Mouse (Mus musculus) stomach, postnatal 0 days (tissue): ENCODE measurements at regions not wholly inside any gene's neighbourhood (a gene's known extent, or its start where the extent isn't known, plus 50 kb on each side); places are given as distances from the start of the nearest gene placed in this dataset.

Experiments
- ATAC-seq: fragments of 200-750 bp; cut with Nextera tagmentation; 2 replicates; pipeline ENCODE4 v1.8.0; 2017; ENCODE audit not compliant: low FRiP score, low TSS enrichment
- DNase-seq: peaks from one replicate; pipeline ENCODE4 v3.0.0-alpha.2; 2016; ENCODE audit warnings: low spot score
- H3K27ac ChIP-seq: fragments of 300-500 bp; sonication (generic); replicated peaks from 2 replicates; pipeline ENCODE4 v1.5.1; 2014; ENCODE audit warnings: mild to moderate bottlenecking, control low read depth
- H3K27me3 ChIP-seq: fragments of 300-500 bp; sonication (generic); 2 replicates; pipeline ENCODE4 v1.6.1; 2014; ENCODE audit warnings: low read length; ENCODE audit not compliant: control insufficient read depth, insufficient read depth
- H3K36me3 ChIP-seq: fragments of 300-500 bp; sonication (generic); 2 replicates; pipeline ENCODE4 v1.6.1; 2014; ENCODE audit warnings: low read length, mixed read lengths; ENCODE audit not compliant: control insufficient read depth, insufficient read depth
- H3K4me1 ChIP-seq: fragments of 300-500 bp; sonication (generic); replicated peaks from 2 replicates; pipeline ENCODE4 v1.6.1; 2014; ENCODE audit warnings: antibody characterized with exemption; ENCODE audit not compliant: control insufficient read depth, insufficient read depth
- H3K4me2 ChIP-seq: fragments of 300-500 bp; sonication (generic); replicated peaks from 2 replicates; pipeline ENCODE4 v1.6.1; 2014; ENCODE audit warnings: low read depth, mild to moderate bottlenecking, control low read depth, moderate library complexity
- H3K4me3 ChIP-seq: fragments of 300-500 bp; sonication (generic); 2 replicates; pipeline ENCODE4 v1.5.1; 2014; ENCODE audit warnings: low read depth, low read length, control low read depth
- H3K9ac ChIP-seq: fragments of 300-500 bp; sonication (generic); 2 replicates; pipeline ENCODE4 v1.6.1; 2014; ENCODE audit warnings: mild to moderate bottlenecking, low read length, control low read depth, mixed read lengths
- H3K9me3 ChIP-seq: fragments of 300-500 bp; sonication (generic); 2 replicates; pipeline ENCODE4 v1.6.1; 2016; ENCODE audit warnings: low read length; ENCODE audit not compliant: control insufficient read depth
- CTCF ChIP-seq: IDR thresholded peaks from 2 replicates; pipeline ENCODE4 v1.5.1; 2016; ENCODE audit warnings: antibody characterized with exemption, low read depth, mild to moderate bottlenecking, moderate library complexity
- EP300 ChIP-seq: optimal IDR thresholded peaks from 2 replicates; pipeline ENCODE3; 2016; ENCODE audit warnings: antibody characterized with exemption
- WGBS: fragments of 180-500 bp; shearing (Covaris S2); extraction: QIAGEN DNeasy Blood & Tissue Kit; methylation state at CpG from one replicate; pipeline ENCODE4 v1.1.7; 2014; 5-methylcytosine and 5-hydroxymethylcytosine counted together

GRCm38 (mm10) chr4:47597586-47597985 lies 123.1 kb downstream of the Sec61b start:
- DNase-seq (no peak), ATAC-seq (no peak)
- H3K4me1 ChIP-seq = no peaks in the 10 kb centered on the region
- H3K4me3 ChIP-seq = no peak overlapping the region
- TF ChIP-seq EP300 (no peak), CTCF (no peak)
- no peak overlapping the region for H3K9ac ChIP-seq
- H3K27me3 ChIP-seq = no peaks in the 10 kb centered on the region
- H3K9me3 ChIP-seq = no peaks in the 10 kb centered on the region
- H3K4me2 ChIP-seq = no peak overlapping the region
- WGBS = 69% methylated on average over 7 of the region's 7 CpGs
- no peaks in the 10 kb centered on the region for H3K36me3 ChIP-seq
- no peak overlapping the region for H3K27ac ChIP-seq

GRCm38 (mm10) chr4:47598216-47598615 lies 123.8 kb downstream of the Sec61b start:
- no peak overlapping the region for H3K4me2 ChIP-seq
- H3K27me3 ChIP-seq = no peaks in the 10 kb centered on the region
- H3K27ac ChIP-seq = no peak overlapping the region
- H3K36me3 ChIP-seq = no peaks in the 10 kb centered on the region
- ATAC-seq = no peak
- no peak for DNase-seq
- H3K9ac ChIP-seq = no peak overlapping the region
- no peaks in the 10 kb centered on the region for H3K4me1 ChIP-seq
- H3K4me3 ChIP-seq = no peak overlapping the region
- 47% methylated on average over 2 of the region's 2 CpGs for WGBS
- TF ChIP-seq CTCF = peak; percentile 74
- TF ChIP-seq EP300 = no peak
- no peaks in the 10 kb centered on the region for H3K9me3 ChIP-seq

DNA sequence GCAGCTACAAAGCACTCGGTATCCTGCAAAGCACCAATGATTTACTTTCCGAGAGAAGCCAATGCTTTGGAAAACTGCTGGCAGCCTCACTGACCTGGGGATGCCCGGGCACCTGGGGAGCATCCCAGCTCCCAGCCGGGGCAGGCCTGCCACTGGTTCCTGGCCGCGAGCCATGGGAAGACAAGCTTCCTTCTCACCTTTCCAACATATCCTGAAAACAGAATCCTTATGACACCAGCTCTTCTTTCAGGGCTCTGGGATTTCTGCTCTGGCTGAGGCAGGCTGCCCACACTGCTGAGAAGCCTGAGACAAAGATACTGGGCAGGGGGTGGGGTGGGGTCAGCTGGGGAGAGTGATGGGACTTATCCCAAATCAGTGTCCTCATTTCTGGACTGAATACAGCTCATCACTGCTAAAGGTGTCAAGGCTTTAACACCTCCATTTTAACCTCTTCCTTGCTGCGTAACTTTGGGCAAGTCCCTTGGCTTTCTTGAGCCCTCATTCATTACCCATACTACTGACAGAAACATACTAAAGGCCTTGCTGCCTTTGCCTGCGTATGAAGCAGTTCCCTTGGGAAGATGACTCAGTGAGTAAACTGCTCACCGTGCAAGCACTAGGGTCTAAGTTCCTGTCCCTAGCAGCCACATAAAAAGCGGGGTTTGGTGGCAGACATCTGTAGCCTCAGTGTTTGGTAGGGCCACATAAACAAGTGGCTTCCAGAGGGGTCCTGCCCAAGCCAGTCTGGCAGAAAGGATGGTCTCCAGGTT lies 127.0 kb downstream of the Sec61b start:
- no peak overlapping the region for H3K4me2 ChIP-seq
- no peak overlapping the region for H3K4me3 ChIP-seq
- no peak overlapping the region for H3K27ac ChIP-seq
- no peak for DNase-seq
- no peaks in the 10 kb centered on the region for H3K36me3 ChIP-seq
- no peak for TF ChIP-seq EP300
- TF ChIP-seq CTCF = no peak
- H3K9me3 ChIP-seq = no peaks in the 10 kb centered on the region
- no peak for ATAC-seq
- H3K4me1 ChIP-seq = no peaks in the 10 kb centered on the region
- no peaks in the 10 kb centered on the region for H3K27me3 ChIP-seq
- no peak overlapping the region for H3K9ac ChIP-seq
- 70% methylated on average over 10 of the region's 10 CpGs for WGBS

- H3K27me3 ChIP-seq = no peaks in the 10 kb centered on the region
- H3K36me3 ChIP-seq = no peaks in the 10 kb centered on the region
- H3K27ac ChIP-seq = peak overlapping the region; percentile 49
- ATAC-seq (no peak), DNase-seq (no peak)
- no peaks in the 10 kb centered on the region for H3K4me1 ChIP-seq
- peak overlapping the region; percentile 21 for H3K4me3 ChIP-seq
- H3K9me3 ChIP-seq = no peaks in the 10 kb centered on the region
- 54% methylated on average over 6 of the region's 6 CpGs for WGBS
- H3K4me2 ChIP-seq = peak overlapping the region; percentile 50
- no peak for TF ChIP-seq EP300
- no peak for TF ChIP-seq CTCF
- peak overlapping the region; percentile 47 for H3K9ac ChIP-seq
Observed at GRCm38 (mm10) chr4:47603378-47603777, 128.9 kb downstream of the Sec61b start.

DNA sequence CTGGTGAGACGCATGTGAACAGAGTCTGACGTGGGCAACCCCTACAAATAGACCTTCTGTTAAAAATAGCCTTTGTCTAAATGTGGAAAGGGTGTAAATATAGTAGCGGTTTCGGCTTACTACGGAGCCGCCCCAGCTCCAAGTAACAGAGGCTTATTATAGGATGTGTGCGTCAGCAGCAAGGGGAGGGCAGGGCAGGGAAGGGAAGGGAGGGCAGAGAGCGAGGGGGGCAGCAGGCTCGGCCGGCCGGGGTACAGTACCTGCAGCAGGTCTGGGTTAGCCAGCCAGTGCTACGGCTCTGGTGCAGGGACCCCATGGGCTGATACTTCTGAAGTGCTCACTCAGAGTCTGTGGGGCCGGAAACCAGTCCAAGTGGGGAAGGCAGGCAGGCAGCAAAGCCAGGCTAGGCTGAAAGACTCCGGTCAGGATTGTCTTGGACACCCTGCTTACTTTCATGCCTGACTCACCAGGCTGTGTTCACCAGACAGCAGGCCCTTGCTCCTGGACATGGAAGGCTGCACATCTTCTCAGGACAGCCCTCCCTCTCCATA lies 129.5 kb downstream of the Sec61b start:
- Histone ChIP-seq H3K4me2 (peak overlapping the region; percentile 50), H3K9me3 (no peaks in the 10 kb centered on the region), H3K4me1 (no peaks in the 10 kb centered on the region), H3K27ac (peak overlapping the region; percentile 67; the same call in 1 of the 2 replicates), H3K27me3 (no peaks in the 10 kb centered on the region), H3K36me3 (no peaks in the 10 kb centered on the region), H3K4me3 (peak overlapping the region; percentile 21), H3K9ac (peak overlapping the region; percentile 47; the same call in 1 of the 2 replicates)
- TF ChIP-seq EP300 = no peak
- no peak for TF ChIP-seq CTCF
- 17% methylated on average over 14 of the region's 14 CpGs for WGBS
- ATAC-seq (peak; percentile 78), DNase-seq (peak; percentile 40)

GRCm38 (mm10) chr4:47605676-47606075 lies 131.2 kb downstream of the Sec61b start:
- no peak overlapping the region for H3K27ac ChIP-seq
- no peak overlapping the region for H3K4me2 ChIP-seq
- no peaks in the 10 kb centered on the region for H3K36me3 ChIP-seq
- no peak overlapping the region for H3K9ac ChIP-seq
- no peak overlapping the region for H3K4me3 ChIP-seq
- 83% methylated on average over 4 of the region's 4 CpGs for WGBS
- no peaks in the 10 kb centered on the region for H3K9me3 ChIP-seq
- no peak for TF ChIP-seq CTCF
- TF ChIP-seq EP300 = no peak
- no peaks in the 10 kb centered on the region for H3K27me3 ChIP-seq
- ATAC-seq (no peak), DNase-seq (no peak)
- H3K4me1 ChIP-seq = no peaks in the 10 kb centered on the region
